Mouse (Mus musculus) hindbrain, embryonic 12.5 days (tissue): ENCODE data around the gene Slc2a2. TPM values are rescaled to one million over a fixed set of nuclear protein-coding genes. Genes with fewer than 3 reads are reported as not detected.
A peak's percentile ranks its signal among the peaks of the same experiment; 100 is the strongest.
"Not testable (repeated sequence)": the region's sequence is repeated elsewhere in the genome, so short reads cannot be mapped to it uniquely, and the experiment has no call there.

Source experiments
- ATAC-seq: fragments of 200-750 bp; cut with Nextera tagmentation; 2 replicates; pipeline ENCODE4 v1.8.0; 2017; ENCODE audit warnings: moderate TSS enrichment; ENCODE audit not compliant: low FRiP score
- H3K27ac ChIP-seq: fragments of 300-500 bp; sonication (generic); 2 replicates; pipeline ENCODE4 v1.5.1; 2016; ENCODE audit warnings: mild to moderate bottlenecking
- H3K27me3 ChIP-seq: fragments of 300-500 bp; sonication (generic); 2 replicates; pipeline ENCODE4 v1.6.1; 2016; ENCODE audit warnings: mild to moderate bottlenecking
- H3K36me3 ChIP-seq: fragments of 300-500 bp; sonication (generic); 2 replicates; pipeline ENCODE4 v1.6.1; 2016; ENCODE audit warnings: mild to moderate bottlenecking
- H3K4me1 ChIP-seq: fragments of 300-500 bp; sonication (generic); 2 replicates; pipeline ENCODE4 v1.6.1; 2016
- H3K4me2 ChIP-seq: fragments of 300-500 bp; sonication (generic); replicated peaks from 2 replicates; pipeline ENCODE4 v1.6.1; 2016; ENCODE audit warnings: mild to moderate bottlenecking
- H3K4me3 ChIP-seq: fragments of 300-500 bp; sonication (generic); 2 replicates; pipeline ENCODE4 v1.5.1; 2016; ENCODE audit warnings: mild to moderate bottlenecking
- H3K9ac ChIP-seq: fragments of 300-500 bp; sonication (generic); 2 replicates; pipeline ENCODE4 v1.6.1; 2016; ENCODE audit warnings: mild to moderate bottlenecking, moderate library complexity
- H3K9me3 ChIP-seq: fragments of 300-500 bp; sonication (generic); replicated peaks from 2 replicates; pipeline ENCODE4 v1.6.1; 2016; ENCODE audit warnings: mild to moderate bottlenecking
- WGBS: fragments of 180-500 bp; shearing (Covaris S2); methylation state at CpG from one replicate; pipeline ENCODE4 v1.1.7; 2016; 5-methylcytosine and 5-hydroxymethylcytosine counted together
- polyA plus RNA-seq: library from polyadenylated mRNA; unstranded; fragments of >200 nt; fragmentation: Nextera tagmentation; extraction: Ambion mirVana; gene quantifications from 2 replicates; pipeline ENCODE4 v1.2.1, GENCODE M21; 2016

Slc2a2 gene
- polyA plus RNA-seq, 1 experiment from 2014 or later = 0.31 TPM

DNA sequence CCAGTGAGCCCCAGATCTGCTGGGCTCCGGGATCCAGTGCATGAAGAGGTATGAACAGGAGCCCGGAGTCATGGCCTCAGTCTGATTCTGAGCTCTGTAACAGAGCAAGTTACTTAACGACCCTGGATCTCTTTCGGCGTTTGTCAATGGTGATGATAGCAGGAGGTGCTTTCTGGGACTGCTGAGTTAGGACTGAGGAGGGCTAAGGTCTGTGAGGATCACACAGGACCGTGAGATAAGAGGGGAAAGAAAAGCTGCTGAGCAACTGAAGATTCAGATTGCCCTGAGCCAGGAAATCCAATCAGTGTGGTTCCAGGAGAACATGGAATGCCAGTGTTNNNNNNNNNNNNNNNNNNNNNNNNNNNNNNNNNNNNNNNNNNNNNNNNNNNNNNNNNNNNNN lies 42.6 kb downstream of the Slc2a2 start:
- Histone ChIP-seq H3K27me3 (no peaks in the 10 kb centered on the region), H3K9ac (no peak overlapping the region), H3K9me3 (no peaks in the 10 kb centered on the region), H3K4me3 (no peak overlapping the region), H3K27ac (no peak overlapping the region), H3K36me3 (no peaks in the 10 kb centered on the region), H3K4me2 (no peak overlapping the region), H3K4me1 (0 out of 2 replicates have a peak, but pooled peaks cover 3% of the 10 kb centered on the region)
- 44% methylated on average over 6 of the region's 6 CpGs for WGBS
- ATAC-seq = no peak

DNA sequence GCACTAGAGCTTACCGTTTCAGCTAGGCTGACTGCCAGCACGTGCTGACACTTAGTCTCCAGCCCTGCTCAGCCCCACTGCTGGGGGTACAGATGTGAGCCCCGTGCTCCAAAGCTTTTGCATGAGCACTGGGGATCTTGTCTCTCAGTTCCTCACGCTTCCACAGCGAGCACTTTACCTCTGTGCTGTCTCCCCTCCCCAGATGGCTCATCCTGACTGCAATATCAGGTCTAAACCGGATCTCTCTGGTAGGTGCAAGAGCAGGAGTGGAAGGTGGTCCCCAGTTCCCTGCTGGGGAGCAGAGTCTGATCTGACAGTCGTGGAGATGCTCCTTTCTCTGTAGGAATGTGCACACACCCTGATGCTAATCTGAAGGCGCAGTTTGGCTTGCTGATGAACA lies 45.5 kb downstream of the Slc2a2 start:
- no peak overlapping the region for H3K4me2 ChIP-seq
- no peaks in the 10 kb centered on the region for H3K9me3 ChIP-seq
- ATAC-seq = peak; percentile 21; the same call in 1 of the 2 replicates
- 44% methylated on average over 8 of the region's 8 CpGs for WGBS
- peak overlapping the region; percentile 30; the same call in 1 of the 2 replicates for H3K27ac ChIP-seq
- H3K4me1 ChIP-seq = no peaks in the 10 kb centered on the region
- no peak overlapping the region for H3K9ac ChIP-seq
- H3K4me3 ChIP-seq = no peak overlapping the region
- H3K36me3 ChIP-seq = no peaks in the 10 kb centered on the region
- H3K27me3 ChIP-seq = no peaks in the 10 kb centered on the region

DNA sequence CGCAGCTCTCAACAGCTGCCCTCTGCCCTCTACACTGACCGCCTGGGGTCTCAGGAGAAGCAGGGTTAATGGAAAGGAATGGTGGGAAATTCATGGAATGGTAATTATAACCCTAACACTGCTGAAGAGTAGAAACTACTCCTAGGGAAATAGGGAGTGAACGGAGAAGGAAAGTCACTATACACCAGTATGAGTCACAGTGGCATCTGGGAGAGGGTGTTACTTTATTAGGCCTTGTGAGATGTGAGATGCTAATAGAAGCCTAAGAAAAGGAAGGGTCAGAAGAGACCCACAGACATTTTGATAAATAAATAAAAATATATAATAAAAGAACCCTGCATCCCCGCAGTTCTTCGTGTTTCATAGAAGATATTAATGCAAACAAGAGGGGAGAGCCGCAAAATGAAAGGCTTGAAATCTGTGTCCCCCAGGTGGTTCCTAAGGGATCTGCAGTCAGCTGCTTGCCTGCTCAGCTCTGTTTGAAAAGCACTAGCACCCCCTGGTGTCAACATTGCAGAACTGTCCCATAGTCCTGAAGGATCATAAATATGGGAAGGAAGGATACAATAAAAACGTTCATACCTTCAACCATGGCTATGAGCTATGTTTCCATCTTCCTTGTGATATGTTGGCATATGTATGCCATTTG lies 48.3 kb downstream of the Slc2a2 start:
- Histone ChIP-seq H3K9me3 (no peaks in the 10 kb centered on the region), H3K36me3 (no peaks in the 10 kb centered on the region), H3K4me2 (no peak overlapping the region), H3K4me1 (no peaks in the 10 kb centered on the region), H3K4me3 (no peak overlapping the region), H3K9ac (no peak overlapping the region), H3K27ac (no peak overlapping the region), H3K27me3 (no peaks in the 10 kb centered on the region)
- ATAC-seq = peak; percentile 83
- WGBS = 29% methylated on average over 7 of the region's 7 CpGs

DNA sequence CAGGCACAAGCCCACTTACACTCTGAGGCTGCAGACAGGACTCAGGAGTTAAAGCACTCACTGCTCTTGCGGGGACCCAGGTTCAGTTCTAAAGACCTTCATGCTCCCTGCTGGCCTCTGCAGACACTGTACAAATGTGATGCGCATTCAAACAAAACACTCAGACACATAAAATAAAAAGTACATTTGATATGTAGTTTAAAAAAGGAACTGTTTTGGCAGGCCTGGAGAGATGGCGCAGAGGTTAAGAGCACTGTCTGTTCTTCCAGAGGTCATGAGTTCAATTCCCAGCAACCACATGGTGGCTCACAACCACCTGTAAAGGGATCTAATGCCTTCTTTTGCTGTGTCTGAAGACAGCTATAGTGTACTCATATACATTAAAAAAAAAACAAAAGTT lies 50.4 kb downstream of the Slc2a2 start:
- WGBS = 90% methylated on average over 3 of the region's 3 CpGs
- Histone ChIP-seq H3K4me2 (no peak overlapping the region), H3K4me1 (no peaks in the 10 kb centered on the region), H3K9me3 (no peaks in the 10 kb centered on the region), H3K27me3 (no peaks in the 10 kb centered on the region), H3K4me3 (no peak overlapping the region), H3K9ac (no peak overlapping the region), H3K36me3 (no peaks in the 10 kb centered on the region), H3K27ac (no peak overlapping the region)
- no peak for ATAC-seq

DNA sequence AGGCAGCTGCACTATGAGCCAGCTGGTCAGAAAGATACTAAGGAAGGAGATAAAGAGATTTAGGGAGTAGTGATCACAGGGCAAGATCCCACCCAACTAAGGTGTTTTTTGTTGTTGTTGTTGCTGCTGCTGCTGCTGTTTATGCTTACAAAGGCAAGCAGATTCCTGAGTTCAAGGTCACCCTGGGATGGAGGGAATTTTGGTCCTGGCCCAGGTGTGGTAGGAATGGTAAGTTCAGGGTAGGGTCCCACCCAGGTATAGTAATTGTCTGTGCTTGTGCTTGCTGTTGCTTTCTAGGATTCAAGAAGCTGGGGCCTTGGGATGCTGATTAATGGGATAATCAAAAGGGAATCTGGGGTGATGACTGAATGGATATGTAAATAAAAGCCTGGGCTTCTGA lies 51.3 kb downstream of the Slc2a2 start:
- Histone ChIP-seq H3K4me3 (no peak overlapping the region), H3K4me1 (no peaks in the 10 kb centered on the region), H3K4me2 (no peak overlapping the region), H3K9me3 (no peaks in the 10 kb centered on the region), H3K9ac (no peak overlapping the region), H3K36me3 (no peaks in the 10 kb centered on the region), H3K27ac (no peak overlapping the region), H3K27me3 (no peaks in the 10 kb centered on the region)
- ATAC-seq = no peak

DNA sequence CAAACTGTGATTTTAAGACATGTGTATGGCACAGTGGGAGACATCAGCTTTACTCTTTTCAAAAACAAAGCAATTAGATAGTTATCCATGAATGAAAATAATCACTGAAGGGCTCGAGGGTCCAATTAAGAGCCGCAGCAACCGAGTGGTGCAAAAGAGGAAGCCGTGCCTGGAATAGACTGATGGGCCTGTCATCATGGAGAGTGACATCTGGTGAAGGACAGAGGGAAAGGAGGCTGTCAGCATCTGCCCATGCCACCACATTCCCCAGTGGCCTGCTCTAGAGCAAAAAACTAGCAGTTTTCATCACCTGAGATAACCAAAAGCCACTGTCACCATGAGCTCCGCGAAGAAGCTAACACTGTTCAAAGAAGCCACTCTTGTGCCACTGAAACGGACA lies 57.8 kb downstream of the Slc2a2 start:
- Histone ChIP-seq H3K4me3 (no peak overlapping the region), H3K36me3 (no peaks in the 10 kb centered on the region), H3K4me2 (no peak overlapping the region), H3K4me1 (no peaks in the 10 kb centered on the region), H3K27me3 (no peaks in the 10 kb centered on the region), H3K9me3 (no peaks in the 10 kb centered on the region), H3K27ac (no peak overlapping the region), H3K9ac (no peak overlapping the region)
- ATAC-seq = 0 out of 2 replicates have a peak, but pooled peaks have one; percentile 29
- WGBS = 66% methylated on average over 7 of the region's 7 CpGs

DNA sequence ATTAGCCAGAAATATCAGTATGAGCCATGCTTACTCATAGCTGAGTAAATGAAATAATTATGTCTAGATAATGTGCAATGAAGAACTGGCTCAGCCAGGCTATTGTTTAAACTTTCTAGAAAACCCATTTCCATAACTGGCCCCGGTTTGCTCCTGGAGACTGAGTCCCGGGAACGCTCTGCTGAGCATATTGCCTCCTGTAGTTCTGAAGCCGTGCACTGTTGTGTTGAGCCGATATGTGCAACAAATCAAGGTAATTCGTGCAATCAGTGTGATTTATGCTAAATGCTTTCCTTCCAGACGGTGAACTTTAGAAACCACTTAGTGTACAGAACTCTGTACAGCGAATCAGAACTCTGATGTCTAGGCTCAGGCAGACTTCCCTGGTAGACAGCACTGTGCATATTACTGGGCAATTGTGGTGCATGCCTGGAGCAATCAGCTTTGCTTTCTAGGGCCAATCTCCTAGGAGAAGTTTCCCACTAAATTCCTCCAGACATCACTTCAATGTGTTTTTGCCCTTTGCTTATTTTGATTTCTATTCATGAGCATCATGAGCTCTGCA lies 63.6 kb downstream of the Slc2a2 start:
- H3K4me2 ChIP-seq = no peak overlapping the region
- H3K27ac ChIP-seq = no peak overlapping the region
- WGBS = 83% methylated on average over 8 of the region's 8 CpGs
- no peaks in the 10 kb centered on the region for H3K9me3 ChIP-seq
- H3K9ac ChIP-seq = no peak overlapping the region
- no peaks in the 10 kb centered on the region for H3K27me3 ChIP-seq
- no peaks in the 10 kb centered on the region for H3K36me3 ChIP-seq
- ATAC-seq = no peak
- no peak overlapping the region for H3K4me3 ChIP-seq
- no peaks in the 10 kb centered on the region for H3K4me1 ChIP-seq

DNA sequence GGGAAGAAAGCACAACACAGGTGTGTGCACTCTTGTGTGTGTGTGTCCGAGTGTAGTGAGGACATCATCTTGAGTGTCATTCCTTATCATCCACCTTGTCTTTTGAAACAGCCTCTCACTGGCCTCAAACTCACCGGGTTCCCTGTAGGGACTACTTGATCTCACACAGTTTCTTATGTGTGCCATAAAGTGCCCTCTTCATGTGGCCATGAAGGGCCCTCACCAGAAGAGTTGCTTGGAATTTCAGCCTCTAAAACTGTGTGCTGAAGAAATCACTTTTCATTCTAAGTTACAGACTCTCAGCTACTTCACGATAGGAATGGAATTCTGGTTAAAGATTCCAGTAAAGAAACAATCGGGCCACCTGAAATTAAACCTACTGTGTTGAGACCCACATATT lies 69.2 kb downstream of the Slc2a2 start:
- Histone ChIP-seq H3K4me3 (no peak overlapping the region), H3K36me3 (no peaks in the 10 kb centered on the region), H3K9me3 (no peaks in the 10 kb centered on the region; the same call in 1 of the 2 replicates), H3K4me1 (no peaks in the 10 kb centered on the region), H3K9ac (no peak overlapping the region), H3K27ac (no peak overlapping the region), H3K27me3 (no peaks in the 10 kb centered on the region), H3K4me2 (no peak overlapping the region)
- ATAC-seq = no peak
- WGBS = 87% methylated on average over 4 of the region's 4 CpGs

DNA sequence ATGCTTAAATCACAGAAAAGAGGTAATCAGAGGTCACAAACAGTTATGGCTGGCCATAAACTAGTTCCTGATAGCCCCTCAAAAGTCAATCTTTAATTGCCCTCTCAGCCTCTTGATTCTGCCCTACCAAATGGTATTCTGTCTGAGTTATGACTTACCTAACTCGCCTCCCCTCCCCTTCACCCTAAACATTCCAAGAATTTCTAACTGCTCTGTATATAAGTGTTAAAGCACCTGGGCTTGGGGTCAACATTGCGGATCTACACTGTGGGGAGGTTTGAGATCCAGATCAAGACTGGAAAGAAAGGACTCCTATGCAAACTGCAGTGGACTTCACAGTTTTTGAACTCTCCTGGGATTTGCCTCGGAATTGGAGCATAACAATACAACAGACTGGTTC lies 70.5 kb downstream of the Slc2a2 start:
- Histone ChIP-seq H3K4me1 (no peaks in the 10 kb centered on the region), H3K27me3 (no peaks in the 10 kb centered on the region), H3K9me3 (no peaks in the 10 kb centered on the region; the same call in 1 of the 2 replicates), H3K4me3 (no peak overlapping the region), H3K4me2 (no peak overlapping the region), H3K9ac (no peak overlapping the region), H3K36me3 (no peaks in the 10 kb centered on the region), H3K27ac (no peak overlapping the region)
- WGBS = 79% methylated on average over 3 of the region's 3 CpGs
- ATAC-seq = no peak

DNA sequence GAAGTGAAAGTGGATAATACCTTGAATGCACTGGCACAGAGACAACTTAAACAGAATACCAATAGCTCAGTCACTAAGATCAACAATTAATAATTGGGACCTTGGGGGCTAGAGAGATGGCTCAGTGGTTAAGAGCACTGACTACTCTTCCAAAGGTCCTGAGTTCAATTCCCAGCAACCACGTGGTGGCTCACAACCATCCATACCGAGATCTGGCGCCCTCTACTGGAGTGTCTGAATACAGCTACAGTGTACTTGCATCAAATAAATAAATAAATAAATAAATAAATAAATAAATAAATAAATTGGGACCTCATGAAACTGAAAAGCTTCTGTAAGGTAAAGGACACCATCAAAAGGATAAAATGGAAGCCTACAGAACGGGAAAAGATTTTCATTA lies 75.2 kb downstream of the Slc2a2 start:
- not testable (repeated sequence) for ATAC-seq, H3K9ac ChIP-seq, H3K9me3 ChIP-seq, H3K4me1 ChIP-seq, H3K36me3 ChIP-seq, H3K4me3 ChIP-seq, H3K27me3 ChIP-seq, H3K4me2 ChIP-seq, H3K27ac ChIP-seq
- 61% methylated on average over 4 of the region's 4 CpGs for WGBS

DNA sequence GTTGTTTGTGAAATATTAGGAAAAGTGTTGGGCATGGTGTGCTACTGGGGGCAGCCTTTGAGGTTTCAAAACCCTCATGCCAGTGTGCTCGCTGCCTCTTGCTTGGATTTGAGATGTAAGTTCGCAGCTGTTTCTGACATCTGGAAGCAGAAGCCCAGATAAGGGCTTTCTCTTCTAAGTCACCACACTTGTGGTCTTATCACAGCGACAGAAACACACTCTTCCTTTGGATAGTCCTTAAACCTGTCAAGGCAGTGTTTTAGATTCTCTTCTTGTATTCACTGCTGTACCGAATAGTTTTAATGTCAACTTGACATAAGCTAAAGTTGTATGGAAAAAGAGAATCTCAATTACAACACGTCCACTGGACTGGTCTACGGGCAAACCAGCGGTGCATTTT lies 77.7 kb downstream of the Slc2a2 start:
- no peaks in the 10 kb centered on the region for H3K27me3 ChIP-seq
- no peak overlapping the region for H3K9ac ChIP-seq
- H3K36me3 ChIP-seq = no peaks in the 10 kb centered on the region
- H3K4me3 ChIP-seq = no peak overlapping the region
- 89% methylated on average over 7 of the region's 7 CpGs for WGBS
- no peak overlapping the region for H3K27ac ChIP-seq
- no peaks in the 10 kb centered on the region for H3K9me3 ChIP-seq
- no peak overlapping the region for H3K4me2 ChIP-seq
- no peaks in the 10 kb centered on the region for H3K4me1 ChIP-seq
- ATAC-seq = no peak

DNA sequence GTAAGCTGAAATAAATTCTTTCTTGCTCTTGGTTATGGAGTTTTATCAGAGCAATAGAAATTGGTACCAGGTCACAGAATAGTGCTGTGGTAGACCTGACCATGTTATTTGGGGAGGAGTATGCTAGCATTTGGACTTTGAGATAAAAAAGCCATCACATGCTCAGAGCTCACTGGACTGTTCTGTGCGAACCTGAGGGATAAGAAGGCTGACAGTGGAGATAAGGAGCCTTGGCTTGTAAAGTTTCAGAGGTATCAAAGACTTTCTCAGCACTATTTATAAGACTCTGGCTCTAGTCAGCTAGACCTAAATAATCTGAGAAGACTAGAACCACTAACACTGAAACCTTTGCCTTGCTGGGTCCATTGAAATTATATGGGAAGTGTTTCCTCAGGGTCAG lies 78.3 kb downstream of the Slc2a2 start:
- 96% methylated on average over 1 of the region's 1 CpGs for WGBS
- Histone ChIP-seq H3K9ac (no peak overlapping the region), H3K4me2 (no peak overlapping the region), H3K36me3 (no peaks in the 10 kb centered on the region), H3K4me1 (no peaks in the 10 kb centered on the region), H3K4me3 (no peak overlapping the region), H3K27me3 (no peaks in the 10 kb centered on the region), H3K9me3 (no peaks in the 10 kb centered on the region), H3K27ac (no peak overlapping the region)
- ATAC-seq = no peak

DNA sequence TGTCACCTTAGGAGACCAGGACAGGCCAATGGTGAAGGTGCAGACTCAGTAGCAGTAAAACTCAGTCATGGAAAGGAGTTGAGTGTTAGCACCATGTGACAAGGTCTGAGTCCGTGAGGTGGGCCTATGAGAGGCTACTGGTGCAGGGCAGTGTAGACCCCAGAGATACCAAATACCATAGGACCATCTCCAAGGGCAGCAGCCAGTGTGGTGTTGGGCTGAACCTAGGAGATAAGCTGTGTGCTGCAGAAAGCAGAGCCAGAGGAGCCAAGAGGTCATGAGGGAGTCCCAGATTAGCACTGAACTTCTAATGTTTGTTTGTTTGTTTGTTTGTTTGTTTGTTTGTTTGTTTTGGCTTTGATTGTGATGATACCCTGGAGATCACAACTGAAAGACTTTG lies 78.8 kb downstream of the Slc2a2 start:
- WGBS = 68% methylated on average over 1 of the region's 1 CpGs

More for the DNA sequence above, 78.8 kb downstream of the Slc2a2 start:
- Histone ChIP-seq H3K36me3 (no peaks in the 10 kb centered on the region), H3K4me1 (no peaks in the 10 kb centered on the region), H3K27me3 (no peaks in the 10 kb centered on the region), H3K9me3 (no peaks in the 10 kb centered on the region), H3K27ac (no peak overlapping the region), H3K4me3 (no peak overlapping the region), H3K9ac (no peak overlapping the region), H3K4me2 (no peak overlapping the region)
- ATAC-seq = no peak
